Mouse (Mus musculus) neural tube, embryonic 13.5 days (tissue): ENCODE results near the gene Alpl. TPM values are rescaled to one million over a fixed set of nuclear protein-coding genes. Genes with fewer than 3 reads are reported as not detected.

ENCODE experiments used
- ATAC-seq: fragments of 200-750 bp; cut with Nextera tagmentation; 2 replicates; pipeline ENCODE4 v1.8.0; 2017; ENCODE audit warnings: low read depth, mild to moderate bottlenecking, moderate TSS enrichment, moderate library complexity
- H3K27ac ChIP-seq: fragments of 300-500 bp; sonication (generic); replicated peaks from 2 replicates; pipeline ENCODE4 v1.5.1; 2015; ENCODE audit warnings: moderate library complexity, mild to moderate bottlenecking, inconsistent platforms
- H3K27me3 ChIP-seq: fragments of 300-500 bp; sonication (generic); 2 replicates; pipeline ENCODE4 v1.6.1; 2015; ENCODE audit warnings: mild to moderate bottlenecking, inconsistent platforms
- H3K36me3 ChIP-seq: fragments of 300-500 bp; sonication (generic); 2 replicates; pipeline ENCODE4 v1.6.1; 2015; ENCODE audit warnings: mild to moderate bottlenecking, inconsistent platforms
- H3K4me1 ChIP-seq: fragments of 300-500 bp; sonication (generic); replicated peaks from 2 replicates; pipeline ENCODE4 v1.6.1; 2015; ENCODE audit warnings: inconsistent platforms
- H3K4me2 ChIP-seq: fragments of 300-500 bp; sonication (generic); 2 replicates; pipeline ENCODE4 v1.6.1; 2015; ENCODE audit warnings: inconsistent platforms, mild to moderate bottlenecking, moderate library complexity
- H3K4me3 ChIP-seq: fragments of 300-500 bp; sonication (generic); 2 replicates; pipeline ENCODE4 v1.5.1; 2015; ENCODE audit warnings: mild to moderate bottlenecking, inconsistent platforms
- H3K9ac ChIP-seq: fragments of 300-500 bp; sonication (generic); 2 replicates; pipeline ENCODE4 v1.6.1; 2015; ENCODE audit warnings: moderate library complexity, mild to moderate bottlenecking, inconsistent platforms
- H3K9me3 ChIP-seq: fragments of 300-500 bp; sonication (generic); 2 replicates; pipeline ENCODE4 v1.6.1; 2016; ENCODE audit warnings: inconsistent platforms
- WGBS: fragments of 180-500 bp; shearing (Covaris S2); methylation state at CpG from one replicate; pipeline ENCODE4 v1.1.7; 2015; 5-methylcytosine and 5-hydroxymethylcytosine counted together
- polyA plus RNA-seq: library from polyadenylated mRNA; unstranded; fragments of >200 nt; fragmentation: Nextera tagmentation; extraction: Ambion mirVana; gene quantifications from 2 replicates; pipeline ENCODE4 v1.2.1, GENCODE M21; 2015

The Alpl gene
- polyA plus RNA-seq, 1 experiment from 2014 or later, result 7.7 TPM

DNA sequence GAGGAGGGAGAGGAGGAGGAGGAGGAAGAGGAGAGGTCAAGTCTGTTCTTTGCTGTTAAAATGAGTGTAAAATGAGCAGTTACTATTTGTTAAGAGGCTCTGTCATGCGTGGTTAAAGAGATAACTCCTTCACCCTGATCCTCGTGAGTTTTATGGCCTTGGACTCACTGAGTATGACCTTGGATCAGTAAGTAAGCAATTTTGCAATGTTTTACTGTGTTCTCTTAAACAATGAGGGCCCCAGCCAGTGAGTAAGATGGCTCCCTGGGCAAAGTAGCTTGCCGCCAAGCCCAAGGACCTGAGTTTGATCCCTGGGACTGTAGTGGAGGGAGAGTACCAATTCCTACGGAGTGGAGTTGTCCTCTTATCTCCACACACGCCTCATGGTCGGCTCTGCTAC, 95.2 kb downstream of the Alpl start:
- Histone ChIP-seq H3K27ac (no peak overlapping the region), H3K9ac (no peak overlapping the region), H3K4me1 (peaks cover 41% of the 10 kb centered on the region), H3K4me2 (no peak overlapping the region), H3K27me3 (no peaks in the 10 kb centered on the region), H3K4me3 (no peak overlapping the region), H3K36me3 (no peaks in the 10 kb centered on the region), H3K9me3 (no peaks in the 10 kb centered on the region)
- WGBS, result 65% methylated on average over 6 of the region's 6 CpGs
- no peak for ATAC-seq

- H3K36me3 ChIP-seq, result no peaks in the 10 kb centered on the region
- no peak overlapping the region for H3K9ac ChIP-seq
- WGBS, result 62% methylated on average over 21 of the region's 21 CpGs
- H3K4me1 ChIP-seq, result peaks cover 42% of the 10 kb centered on the region
- H3K27ac ChIP-seq, result no peak overlapping the region
- no peak for ATAC-seq
- no peak overlapping the region for H3K4me3 ChIP-seq
- H3K27me3 ChIP-seq, result no peaks in the 10 kb centered on the region
- no peak overlapping the region for H3K4me2 ChIP-seq
- H3K9me3 ChIP-seq, result no peaks in the 10 kb centered on the region
Measured at GRCm38 (mm10) chr4:137699264-137700211, 96.6 kb downstream of the Alpl start.

- no peaks in the 10 kb centered on the region for H3K36me3 ChIP-seq
- H3K4me1 ChIP-seq, result peaks cover 39% of the 10 kb centered on the region
- no peaks in the 10 kb centered on the region for H3K27me3 ChIP-seq
- H3K4me2 ChIP-seq, result no peak overlapping the region
- no peak overlapping the region for H3K27ac ChIP-seq
- H3K4me3 ChIP-seq, result no peak overlapping the region
- ATAC-seq, result 0 out of 2 replicates have a peak, but pooled peaks have one; percentile 26
- no peak overlapping the region for H3K9ac ChIP-seq
- WGBS, result 77% methylated on average over 7 of the region's 7 CpGs
- H3K9me3 ChIP-seq, result no peaks in the 10 kb centered on the region
Measured at GRCm38 (mm10) chr4:137698076-137698985, 97.9 kb downstream of the Alpl start.

- no peak overlapping the region for H3K4me2 ChIP-seq
- H3K4me3 ChIP-seq, result no peak overlapping the region
- H3K27ac ChIP-seq, result no peak overlapping the region
- H3K9ac ChIP-seq, result no peak overlapping the region
- no peaks in the 10 kb centered on the region for H3K9me3 ChIP-seq
- WGBS, result 71% methylated on average over 13 of the region's 13 CpGs
- no peak for ATAC-seq
- H3K36me3 ChIP-seq, result no peaks in the 10 kb centered on the region
- H3K27me3 ChIP-seq, result no peaks in the 10 kb centered on the region
- peaks cover 39% of the 10 kb centered on the region for H3K4me1 ChIP-seq
Measured at GRCm38 (mm10) chr4:137697156-137697885, 98.9 kb downstream of the Alpl start.

DNA sequence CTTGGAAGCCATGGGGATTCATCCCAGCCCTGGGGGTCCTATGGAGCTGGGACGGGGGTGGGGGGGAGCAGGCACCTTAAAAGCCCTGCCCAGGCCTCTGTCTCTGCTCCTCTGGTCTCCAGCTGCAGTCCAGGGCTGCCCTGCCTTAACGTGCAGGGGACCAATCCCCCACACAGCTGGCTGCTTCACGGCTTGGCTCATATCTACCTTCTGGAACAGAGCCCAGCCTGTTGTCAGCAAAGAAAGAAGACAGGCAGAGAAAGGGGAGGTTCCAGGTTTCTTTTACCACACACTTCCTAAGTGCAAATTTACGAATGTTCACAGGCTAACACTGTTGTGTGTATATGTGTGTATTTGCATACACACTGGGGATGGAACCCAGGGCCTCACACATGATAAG, 100.3 kb downstream of the Alpl start:
- Histone ChIP-seq H3K9me3 (no peaks in the 10 kb centered on the region), H3K9ac (no peak overlapping the region), H3K27me3 (no peaks in the 10 kb centered on the region), H3K27ac (peak overlapping the region; percentile 38; the same call in 1 of the 2 replicates), H3K4me2 (no peak overlapping the region), H3K4me1 (peaks cover 39% of the 10 kb centered on the region), H3K4me3 (no peak overlapping the region), H3K36me3 (no peaks in the 10 kb centered on the region)
- WGBS, result 28% methylated on average over 4 of the region's 4 CpGs
- no peak for ATAC-seq

- no peak overlapping the region for H3K4me3 ChIP-seq
- H3K27ac ChIP-seq, result no peak overlapping the region
- no peaks in the 10 kb centered on the region for H3K27me3 ChIP-seq
- no peak overlapping the region for H3K9ac ChIP-seq
- ATAC-seq, result no peak
- WGBS, result 81% methylated on average over 8 of the region's 8 CpGs
- H3K36me3 ChIP-seq, result no peaks in the 10 kb centered on the region
- H3K9me3 ChIP-seq, result no peaks in the 10 kb centered on the region
- H3K4me1 ChIP-seq, result peaks cover 39% of the 10 kb centered on the region
- H3K4me2 ChIP-seq, result no peak overlapping the region
Measured at GRCm38 (mm10) chr4:137695300-137695699, 100.9 kb downstream of the Alpl start.

DNA sequence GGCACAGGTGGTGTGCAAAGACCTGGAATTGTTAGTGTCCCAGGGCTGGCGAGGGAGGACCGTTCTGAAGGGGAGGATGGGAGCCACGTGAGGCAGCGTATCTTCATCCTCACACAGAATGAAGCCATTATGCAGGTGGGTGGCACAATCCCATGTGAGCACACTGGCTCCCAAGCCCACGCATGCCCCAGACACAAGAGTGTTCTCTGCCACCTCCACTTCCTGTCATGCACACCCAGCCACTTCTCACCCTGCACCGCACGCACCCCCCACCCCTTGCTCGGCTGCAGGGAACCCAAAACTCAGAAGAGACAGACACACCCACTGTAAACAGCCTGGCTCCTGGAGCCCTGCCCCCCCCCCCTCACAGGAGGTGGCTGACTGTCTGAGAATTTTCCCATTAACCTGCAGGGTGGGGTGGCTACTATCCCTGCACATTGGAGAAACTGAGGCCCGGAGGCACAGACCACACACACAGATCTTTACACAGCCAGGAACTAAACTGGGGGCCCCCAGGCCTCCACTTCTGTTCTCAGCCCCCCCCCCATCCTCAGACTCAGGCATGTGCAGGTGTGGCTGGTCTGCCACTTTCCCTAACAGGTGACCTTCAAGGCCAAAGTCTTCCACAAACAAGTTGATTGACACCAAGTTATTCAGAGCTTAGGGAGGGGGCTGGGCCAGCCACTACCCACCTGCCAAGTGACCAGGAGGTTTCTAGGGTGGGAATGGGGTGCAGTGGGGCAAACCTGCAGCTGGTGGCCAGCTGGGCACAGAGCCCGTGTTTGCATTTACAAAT, 103.9 kb downstream of the Alpl start:
- Histone ChIP-seq H3K36me3 (no peaks in the 10 kb centered on the region), H3K4me1 (peaks cover 14% of the 10 kb centered on the region), H3K4me3 (no peak overlapping the region), H3K27me3 (no peaks in the 10 kb centered on the region), H3K4me2 (no peak overlapping the region), H3K9ac (no peak overlapping the region), H3K27ac (no peak overlapping the region), H3K9me3 (no peaks in the 10 kb centered on the region)
- 86% methylated on average over 10 of the region's 10 CpGs for WGBS
- ATAC-seq, result no peak

Other genes starting within 250 kb of the Alpl start
- not detected in 2 replicates for gene Ldlrad2, start 221.8 kb downstream of the Alpl start, polyA plus RNA-seq
- gene Usp48, start 202.6 kb downstream of the Alpl start, polyA plus RNA-seq, result 69.2 and 78.7 TPM in 2 replicates
- 39.5 and 51.2 TPM in 2 replicates for gene Rap1gap, start 131.7 kb downstream of the Alpl start, polyA plus RNA-seq
- gene Ece1, start 65.9 kb upstream of the Alpl start, polyA plus RNA-seq, result 27.5 and 32.6 TPM in 2 replicates
- 51.1 TPM in 2 replicates for gene Eif4g3, start 196.6 kb upstream of the Alpl start, polyA plus RNA-seq